Mouse (Mus musculus): Measurements from ENCODE around the gene Pex6.

DNA sequence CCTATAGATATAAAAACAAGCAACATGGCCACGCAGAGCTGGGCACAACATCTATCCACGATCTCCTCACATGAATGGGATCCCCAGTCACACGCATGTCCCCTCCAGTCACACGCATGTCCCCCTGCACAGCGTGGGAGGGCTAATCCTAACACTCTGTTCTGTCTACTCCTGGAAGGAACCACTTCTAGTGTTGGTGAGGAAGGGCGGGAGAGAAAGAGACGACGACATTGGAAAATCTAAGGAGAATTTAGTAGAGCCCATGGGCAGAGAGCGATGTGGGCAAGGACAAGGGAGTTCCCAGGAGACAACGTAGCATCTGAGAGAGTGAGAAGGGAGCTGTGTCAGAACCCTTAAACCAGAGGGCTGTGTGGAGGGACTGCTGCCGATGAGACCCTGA lies 59.3 kb downstream of the Pex6 start:
- TF ChIP-seq EP300 (IDR thresholded peaks at IDR 0.05; ENCODE audit: low read depth) (no peak), CTCF (IDR thresholded peaks at IDR 0.05; ENCODE audit: low read depth) (no peak)
